Mouse (Mus musculus): ENCODE data around the gene Noxa1.

DNA sequence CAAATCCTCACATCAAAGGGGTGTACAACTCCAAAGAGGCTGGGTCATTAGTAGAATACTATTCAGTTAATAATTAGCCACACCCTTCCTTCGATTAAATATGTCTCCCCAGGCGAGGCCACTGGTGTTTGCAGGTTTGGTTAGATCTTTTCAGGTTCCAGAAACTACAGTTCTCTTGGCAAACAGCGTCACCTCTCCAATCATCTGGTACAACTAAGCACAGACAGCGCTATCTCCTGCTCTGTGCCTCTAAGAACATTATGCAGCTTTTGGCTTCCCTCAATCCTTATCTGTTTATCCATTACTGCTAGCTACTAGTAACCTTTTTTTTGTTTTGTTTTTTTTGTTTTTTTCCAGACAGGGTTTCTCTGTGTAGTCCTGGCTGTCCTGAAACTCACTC lies 25.4 kb downstream of the Noxa1 start:
- TF ChIP-seq CTCF (conservative IDR thresholded peaks at IDR 0.05; ENCODE audit: insufficient read depth, insufficient read length, low read depth, low read length) (no peak), POLR2A (IDR thresholded peaks at IDR 0.05; ENCODE audit: low read depth, low read length) (no peak)

All from kidney, adult 2 months (tissue).